Mouse (Mus musculus) lung, embryonic 15.5 days (tissue): ENCODE results near the gene Ak7. TPM values are rescaled to one million over a fixed set of nuclear protein-coding genes. Genes with fewer than 3 reads are reported as not detected.

Experiments used
- ATAC-seq: fragments of 200-750 bp; cut with Nextera tagmentation; 2 replicates; pipeline ENCODE4 v1.8.0; 2017; ENCODE audit warnings: moderate number of reproducible peaks, borderline replicate concordance; ENCODE audit not compliant: low FRiP score, low TSS enrichment; ENCODE audit errors: extremely low read depth
- H3K27ac ChIP-seq: fragments of 300-500 bp; sonication (generic); 2 replicates; pipeline ENCODE4 v1.5.1; 2015; ENCODE audit warnings: moderate library complexity, mild to moderate bottlenecking, inconsistent platforms
- H3K27me3 ChIP-seq: fragments of 300-500 bp; sonication (generic); 2 replicates; pipeline ENCODE4 v1.6.1; 2015; ENCODE audit warnings: inconsistent platforms
- H3K36me3 ChIP-seq: fragments of 300-500 bp; sonication (generic); 2 replicates; pipeline ENCODE4 v1.6.1; 2015; ENCODE audit warnings: inconsistent platforms
- H3K4me1 ChIP-seq: fragments of 300-500 bp; sonication (generic); 2 replicates; pipeline ENCODE4 v1.6.1; 2015; ENCODE audit warnings: inconsistent platforms
- H3K4me2 ChIP-seq: fragments of 300-500 bp; sonication (generic); 2 replicates; pipeline ENCODE4 v1.6.1; 2015; ENCODE audit warnings: inconsistent platforms, mild to moderate bottlenecking, moderate library complexity
- H3K4me3 ChIP-seq: fragments of 300-500 bp; sonication (generic); 2 replicates; pipeline ENCODE4 v1.5.1; 2015; ENCODE audit warnings: mild to moderate bottlenecking, inconsistent platforms
- H3K9ac ChIP-seq: fragments of 300-500 bp; sonication (generic); 2 replicates; pipeline ENCODE4 v1.6.1; 2015; ENCODE audit warnings: inconsistent platforms
- H3K9me3 ChIP-seq: fragments of 300-500 bp; sonication (generic); 2 replicates; pipeline ENCODE4 v1.6.1; 2016; ENCODE audit warnings: inconsistent platforms
- WGBS: fragments of 180-500 bp; shearing (Covaris S2); methylation state at CpG from one replicate; pipeline ENCODE4 v1.1.7; 2015; 5-methylcytosine and 5-hydroxymethylcytosine counted together
- polyA plus RNA-seq: library from polyadenylated mRNA; unstranded; fragments of >200 nt; fragmentation: Nextera tagmentation; extraction: Ambion mirVana; gene quantifications from 2 replicates; pipeline ENCODE4 v1.2.1, GENCODE M21; 2015

Gene Ak7
- 1.0 and 1.1 TPM in 2 replicates for polyA plus RNA-seq

GRCm38 (mm10) chr12:105705799-105706487 lies at the start of gene Ak7:
Ak7 (plus strand) TSS chr12:105705976.
- Histone ChIP-seq H3K9me3 (no peaks in the 10 kb centered on the region), H3K4me1 (peaks cover 6% of the 10 kb centered on the region; the same call in 1 of the 2 replicates), H3K9ac (no peak within 1 kb of the TSS), H3K4me2 (peak within 1 kb of the TSS; percentile 43), H3K27me3 (no peaks in the 10 kb centered on the region), H3K4me3 (0 out of 2 replicates have a peak within 1 kb of the TSS, but pooled peaks have one; percentile 8), H3K36me3 (peaks cover 5% of the 10 kb centered on the region; the same call in 1 of the 2 replicates), H3K27ac (no peak within 1 kb of the TSS)
- 9% methylated on average over 22 of the region's 22 CpGs for WGBS
- ATAC-seq: peak; percentile 94

GRCm38 (mm10) chr12:105676274-105676673 lies 29.5 kb upstream of the Ak7 start:
- Histone ChIP-seq H3K9me3 (no peaks in the 10 kb centered on the region), H3K9ac (no peak overlapping the region), H3K4me1 (no peaks in the 10 kb centered on the region), H3K27ac (no peak overlapping the region), H3K36me3 (peaks cover 24% of the 10 kb centered on the region), H3K4me2 (no peak overlapping the region), H3K27me3 (no peaks in the 10 kb centered on the region), H3K4me3 (no peak overlapping the region)
- 85% methylated on average over 8 of the region's 8 CpGs for WGBS
- no peak for ATAC-seq

GRCm38 (mm10) chr12:105678211-105678610 lies 27.6 kb upstream of the Ak7 start:
- Histone ChIP-seq H3K27ac (no peak overlapping the region), H3K9me3 (no peaks in the 10 kb centered on the region), H3K36me3 (peaks cover 19% of the 10 kb centered on the region), H3K27me3 (no peaks in the 10 kb centered on the region), H3K4me3 (no peak overlapping the region), H3K4me2 (no peak overlapping the region), H3K4me1 (peaks cover 5% of the 10 kb centered on the region), H3K9ac (no peak overlapping the region)
- 88% methylated on average over 7 of the region's 7 CpGs for WGBS
- ATAC-seq: no peak

- Histone ChIP-seq H3K4me3 (no peak overlapping the region), H3K9me3 (no peaks in the 10 kb centered on the region), H3K4me1 (peaks cover 10% of the 10 kb centered on the region), H3K9ac (no peak overlapping the region), H3K36me3 (peaks cover 13% of the 10 kb centered on the region), H3K27ac (no peak overlapping the region), H3K27me3 (no peaks in the 10 kb centered on the region), H3K4me2 (no peak overlapping the region)
- 44% methylated on average over 3 of the region's 3 CpGs for WGBS
- ATAC-seq: no peak
Measured at GRCm38 (mm10) chr12:105678762-105679161, 27.0 kb upstream of the Ak7 start.

- Histone ChIP-seq H3K27me3 (no peaks in the 10 kb centered on the region), H3K9ac (peak within 1 kb of the TSS; percentile 80), H3K4me1 (peaks cover 27% of the 10 kb centered on the region), H3K4me3 (peak within 1 kb of the TSS; percentile 95), H3K36me3 (no peaks in the 10 kb centered on the region), H3K27ac (peak within 1 kb of the TSS; percentile 78), H3K4me2 (peak within 1 kb of the TSS; percentile 85), H3K9me3 (no peaks in the 10 kb centered on the region)
- 2% methylated on average over 35 of the region's 41 CpGs for WGBS
- peak; percentile 41 for ATAC-seq
Measured at GRCm38 (mm10) chr12:105683933-105684901, 21.6 kb upstream of the Ak7 start, which contains the start of gene Gskip. Gskip (plus strand) TSS chr12:105684829.

- Histone ChIP-seq H3K9me3 (no peaks in the 10 kb centered on the region), H3K27ac (peak within 1 kb of the TSS; percentile 78), H3K36me3 (peaks cover 5% of the 10 kb centered on the region; the same call in 1 of the 2 replicates), H3K27me3 (no peaks in the 10 kb centered on the region), H3K9ac (peak within 1 kb of the TSS; percentile 80), H3K4me2 (peak within 1 kb of the TSS; percentile 85), H3K4me1 (peaks cover 27% of the 10 kb centered on the region), H3K4me3 (peak within 1 kb of the TSS; percentile 95)
- WGBS: under 1% methylated on average over 72 of the region's 73 CpGs
- peak; percentile 92 for ATAC-seq
Measured at GRCm38 (mm10) chr12:105685001-105685691, 20.6 kb upstream of the Ak7 start, which contains the start of gene Atg2b. Atg2b (minus strand) TSS chr12:105685211.

GRCm38 (mm10) chr12:105686791-105687190 lies 19.0 kb upstream of the Ak7 start:
- Histone ChIP-seq H3K27ac (no peak overlapping the region), H3K4me3 (no peak overlapping the region), H3K9me3 (no peaks in the 10 kb centered on the region), H3K27me3 (no peaks in the 10 kb centered on the region), H3K4me2 (peak overlapping the region; percentile 85; the same call in 1 of the 2 replicates), H3K4me1 (peaks cover 27% of the 10 kb centered on the region), H3K36me3 (peaks cover 5% of the 10 kb centered on the region; the same call in 1 of the 2 replicates), H3K9ac (no peak overlapping the region)
- 92% methylated on average over 3 of the region's 3 CpGs for WGBS
- no peak for ATAC-seq

GRCm38 (mm10) chr12:105687416-105687815 lies 18.4 kb upstream of the Ak7 start:
- WGBS: 81% methylated on average over 4 of the region's 4 CpGs

GRCm38 (mm10) chr12:105688546-105688945 lies 17.2 kb upstream of the Ak7 start:
- peaks cover 5% of the 10 kb centered on the region; the same call in 1 of the 2 replicates for H3K36me3 ChIP-seq
- H3K9me3 ChIP-seq: no peaks in the 10 kb centered on the region
- peaks cover 19% of the 10 kb centered on the region for H3K4me1 ChIP-seq
- no peak overlapping the region for H3K9ac ChIP-seq
- H3K4me2 ChIP-seq: no peak overlapping the region
- ATAC-seq: no peak
- no peaks in the 10 kb centered on the region for H3K27me3 ChIP-seq
- H3K27ac ChIP-seq: no peak overlapping the region
- H3K4me3 ChIP-seq: no peak overlapping the region
- 71% methylated on average over 4 of the region's 4 CpGs for WGBS

More at GRCm38 (mm10) chr12:105687416-105687815, 18.4 kb upstream of the Ak7 start:
- no peaks in the 10 kb centered on the region for H3K27me3 ChIP-seq
- no peak overlapping the region for H3K27ac ChIP-seq
- peaks cover 27% of the 10 kb centered on the region for H3K4me1 ChIP-seq
- H3K36me3 ChIP-seq: peaks cover 5% of the 10 kb centered on the region; the same call in 1 of the 2 replicates
- H3K9me3 ChIP-seq: no peaks in the 10 kb centered on the region
- ATAC-seq: no peak
- no peak overlapping the region for H3K4me3 ChIP-seq
- H3K9ac ChIP-seq: no peak overlapping the region
- no peak overlapping the region for H3K4me2 ChIP-seq

- H3K27ac ChIP-seq: no peak overlapping the region
- no peak overlapping the region for H3K4me2 ChIP-seq
- 88% methylated on average over 13 of the region's 13 CpGs for WGBS
- peaks cover 13% of the 10 kb centered on the region for H3K4me1 ChIP-seq
- ATAC-seq: no peak
- no peaks in the 10 kb centered on the region for H3K9me3 ChIP-seq
- H3K9ac ChIP-seq: no peak overlapping the region
- no peaks in the 10 kb centered on the region for H3K27me3 ChIP-seq
- no peak overlapping the region for H3K4me3 ChIP-seq
- H3K36me3 ChIP-seq: peaks cover 5% of the 10 kb centered on the region; the same call in 1 of the 2 replicates
Measured at GRCm38 (mm10) chr12:105689435-105689834, 16.3 kb upstream of the Ak7 start.

GRCm38 (mm10) chr12:105694021-105694420 lies 11.8 kb upstream of the Ak7 start:
- H3K27me3 ChIP-seq: no peaks in the 10 kb centered on the region
- no peak overlapping the region for H3K9ac ChIP-seq
- WGBS: 97% methylated on average over 2 of the region's 2 CpGs
- no peak overlapping the region for H3K27ac ChIP-seq
- H3K4me2 ChIP-seq: no peak overlapping the region
- no peaks in the 10 kb centered on the region for H3K9me3 ChIP-seq
- ATAC-seq: no peak
- peaks cover 6% of the 10 kb centered on the region; the same call in 1 of the 2 replicates for H3K36me3 ChIP-seq
- H3K4me3 ChIP-seq: no peak overlapping the region
- H3K4me1 ChIP-seq: no peaks in the 10 kb centered on the region
